Mouse (Mus musculus) thymus, postnatal 0 days (tissue): Measurements from ENCODE around the gene 9230102O04Rik. TPM values are rescaled to one million over a fixed set of nuclear protein-coding genes. Genes with fewer than 3 reads are reported as not detected.

Source experiments
- DNase-seq: peaks from one replicate; pipeline ENCODE4 v3.0.0-alpha.2; 2015; ENCODE audit warnings: low spot score
- polyA plus RNA-seq: library from polyadenylated mRNA; unstranded; fragments of >200 nt; fragmentation: Nextera tagmentation; extraction: Ambion mirVana; gene quantifications from 2 replicates; pipeline ENCODE4 v1.2.1, GENCODE M21; 2015

Gene 9230102O04Rik
- polyA plus RNA-seq: not detected in 2 replicates

- peak; percentile 73 for DNase-seq
Measured at GRCm38 (mm10) chr2:9888913-9889650, at the start of gene 9230102O04Rik. TSS of gene 9230102O04Rik (minus strand) at chr2:9889540.

DNA sequence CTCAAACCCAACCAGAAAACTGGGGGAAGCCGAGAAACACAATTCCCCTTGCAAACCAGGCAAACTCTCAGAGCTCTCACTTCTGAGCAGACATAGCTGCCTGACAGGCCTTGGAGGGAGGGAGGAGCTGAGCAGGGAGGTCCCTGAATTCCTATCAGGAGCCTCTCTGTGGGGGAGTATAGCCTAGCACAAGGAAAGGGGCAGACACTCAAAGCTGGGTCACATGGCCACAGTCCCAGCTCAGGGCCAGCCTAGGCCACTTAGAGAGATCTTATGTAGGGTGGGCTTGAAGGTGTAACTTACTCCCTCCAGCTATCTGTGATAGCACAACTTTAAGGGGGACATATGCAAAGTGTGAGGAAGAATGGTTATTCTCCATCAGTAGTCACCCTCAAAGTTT lies 46.6 kb upstream of the 9230102O04Rik start:
- DNase-seq: no peak

- DNase-seq: no peak
Measured at GRCm38 (mm10) chr2:9926905-9927283, 37.6 kb upstream of the 9230102O04Rik start.

DNA sequence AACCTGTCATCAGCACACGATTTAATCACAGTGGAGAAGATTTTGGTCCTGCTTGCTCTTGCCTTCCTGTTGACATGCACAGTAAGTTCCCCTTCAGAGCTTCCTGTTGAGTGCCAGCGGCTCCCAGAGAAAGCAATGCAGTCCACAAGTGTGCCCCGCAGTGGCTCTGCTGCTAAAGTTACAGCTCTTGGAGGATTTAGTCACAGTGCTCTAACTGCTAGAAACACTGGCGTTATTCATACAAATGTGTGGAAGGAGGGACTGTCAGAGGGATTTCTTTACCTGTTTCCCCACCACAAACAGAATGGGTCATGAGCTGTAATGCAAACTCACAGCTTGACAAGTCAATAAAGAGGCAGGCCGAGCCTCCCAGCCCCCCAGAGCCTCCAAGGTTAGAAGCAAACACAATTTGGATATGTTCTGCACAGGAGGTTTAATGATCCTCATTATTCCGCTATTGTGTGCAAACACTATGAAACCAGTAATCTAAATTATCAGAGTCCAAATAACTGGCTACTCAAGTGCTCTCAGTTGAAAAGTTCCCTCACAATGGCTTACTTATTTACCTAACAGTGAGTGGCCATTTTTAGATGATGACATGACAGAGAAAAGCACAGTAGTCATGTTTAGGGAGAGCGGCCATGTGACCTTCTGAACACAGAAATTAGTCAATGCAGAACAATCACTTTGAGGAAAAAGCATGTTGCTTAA lies 37.0 kb upstream of the 9230102O04Rik start:
- DNase-seq: no peak

- no peak for DNase-seq
Measured at GRCm38 (mm10) chr2:9918691-9919471, 29.5 kb upstream of the 9230102O04Rik start.

GRCm38 (mm10) chr2:9917602-9918001 lies 28.3 kb upstream of the 9230102O04Rik start:
- DNase-seq: no peak

GRCm38 (mm10) chr2:9905995-9906394 lies 16.7 kb upstream of the 9230102O04Rik start:
- no peak for DNase-seq

GRCm38 (mm10) chr2:9903854-9904560 lies 14.7 kb upstream of the 9230102O04Rik start:
- DNase-seq: no peak

GRCm38 (mm10) chr2:9897846-9898245 lies 8.5 kb upstream of the 9230102O04Rik start:
- DNase-seq: no peak

GRCm38 (mm10) chr2:9896097-9896770 lies 6.9 kb upstream of the 9230102O04Rik start:
- no peak for DNase-seq

DNA sequence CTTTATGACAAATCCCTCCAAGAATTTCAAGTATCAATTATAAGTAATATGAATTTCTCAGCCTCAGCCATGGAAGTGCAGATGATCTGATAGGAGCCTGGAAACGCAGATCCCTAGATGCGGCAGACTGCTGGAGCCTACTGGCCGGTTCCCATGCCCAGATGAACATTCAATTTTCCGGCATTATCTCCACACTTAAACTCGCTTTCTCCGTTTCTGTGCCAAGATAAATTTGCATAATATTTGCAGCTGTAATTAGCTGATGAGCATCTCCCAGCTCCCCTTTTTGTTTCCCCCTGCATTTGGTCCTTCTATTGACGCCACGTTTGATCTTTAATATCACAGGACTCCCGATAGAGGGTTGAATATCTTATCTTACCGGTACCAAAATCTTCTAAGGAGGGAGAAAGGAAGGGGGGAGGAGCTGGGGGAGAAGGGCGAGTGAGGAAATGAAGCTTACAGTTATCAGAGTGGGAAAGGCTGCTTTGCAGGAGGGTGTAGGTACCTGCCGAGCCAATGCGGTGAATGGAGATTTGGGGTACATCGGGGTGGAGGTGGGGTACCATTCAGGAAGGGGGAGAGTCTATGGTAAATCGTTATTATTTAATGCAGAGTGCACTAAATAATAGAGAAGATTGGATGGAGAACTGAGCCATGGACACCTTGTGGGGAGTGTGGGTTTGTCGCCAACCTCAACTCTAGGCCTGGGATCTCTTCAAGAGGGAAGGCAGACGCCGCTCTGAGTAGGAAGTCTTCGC lies 5.7 kb upstream of the 9230102O04Rik start:
- no peak for DNase-seq

DNA sequence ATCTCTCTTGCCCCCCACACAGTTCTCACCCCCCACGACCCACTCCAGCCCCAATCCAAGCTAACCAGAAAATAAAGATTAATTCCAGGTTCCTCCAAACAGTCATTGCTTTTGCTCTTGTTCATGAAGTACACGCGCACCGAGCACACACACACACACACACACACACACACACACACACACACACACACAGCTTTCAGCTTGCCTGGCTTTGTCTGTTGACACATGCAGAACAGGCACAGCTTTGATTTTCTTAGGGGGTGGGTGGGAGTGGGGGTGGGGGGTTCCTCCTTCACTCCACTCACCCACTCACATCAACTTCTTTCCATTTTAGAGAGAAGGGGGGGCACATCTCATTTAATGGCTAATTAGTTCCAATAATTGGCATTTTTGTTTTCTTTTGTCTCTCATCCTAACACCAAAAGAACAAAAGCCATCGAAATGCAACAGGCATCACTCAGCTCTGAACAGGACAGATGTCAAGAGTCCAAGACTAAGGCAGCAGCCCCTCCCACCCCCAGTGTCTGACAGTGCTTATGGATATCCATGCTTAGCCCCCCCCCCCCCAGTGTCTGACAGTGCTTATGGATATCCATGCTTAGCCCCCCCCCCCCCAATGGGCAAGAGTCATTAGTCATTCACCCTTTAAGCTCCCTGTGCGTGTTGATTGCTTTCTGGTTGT lies 4.1 kb upstream of the 9230102O04Rik start:
- DNase-seq: no peak

GRCm38 (mm10) chr2:9892541-9892940 lies 3.2 kb upstream of the 9230102O04Rik start:
- no peak for DNase-seq

- no peak for DNase-seq
Measured at GRCm38 (mm10) chr2:9890906-9891305, 1.6 kb upstream of the 9230102O04Rik start.

DNA sequence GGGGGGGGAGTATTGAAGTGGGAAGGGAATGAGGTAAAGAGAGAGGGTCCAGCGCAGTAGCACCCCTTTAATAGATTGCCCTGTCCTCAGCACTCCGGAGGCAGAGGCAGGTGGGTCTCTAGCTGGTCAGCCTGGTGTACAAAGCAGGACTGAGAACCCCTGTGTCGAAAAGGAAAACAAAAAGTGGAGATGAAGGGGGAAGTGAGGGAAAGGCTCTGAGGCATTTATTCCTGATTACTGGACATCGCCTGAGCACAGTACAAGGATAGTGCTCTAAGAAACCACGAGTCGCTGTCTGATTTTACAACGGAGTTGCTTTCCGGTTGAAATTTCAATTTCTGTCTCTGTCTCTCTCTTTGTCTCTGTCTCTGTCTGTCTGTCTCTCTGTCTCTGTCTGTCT lies 911 bp upstream of the 9230102O04Rik start:
- no peak for DNase-seq

DNA sequence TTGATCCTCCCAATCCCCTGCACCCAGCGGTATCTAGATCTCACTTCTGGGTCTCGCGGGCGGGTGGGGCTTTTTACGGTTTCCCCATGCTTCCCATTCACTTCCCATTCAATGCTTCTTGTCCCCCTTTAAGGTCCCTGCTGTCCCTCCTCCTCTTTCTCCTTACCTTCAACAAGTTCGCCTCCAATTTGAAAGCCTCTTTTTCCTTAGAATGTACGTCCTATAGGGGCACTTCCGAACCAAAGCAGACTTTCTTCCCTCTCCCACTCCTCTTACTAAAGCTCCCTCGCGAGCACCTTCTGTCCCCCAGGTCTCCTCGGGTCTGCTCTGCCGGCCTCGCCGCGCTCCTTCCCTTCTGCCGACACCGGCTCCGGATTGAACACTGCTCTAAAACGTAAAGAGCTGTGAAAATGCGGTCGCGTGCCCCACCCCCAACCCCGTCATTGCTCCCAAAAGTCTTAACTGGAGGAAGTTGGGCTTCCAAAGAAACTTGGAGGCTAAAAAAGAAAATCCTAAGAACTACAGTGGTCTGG lies 377 bp upstream of the 9230102O04Rik start, which contains the start of gene Gata3:
Gene Gata3 (minus strand): TSS at position 384 of the 533 bp plus-strand sequence.
- no peak for DNase-seq

GRCm38 (mm10) chr2:9887636-9888035 lies 1.7 kb downstream of the 9230102O04Rik start:
- no peak for DNase-seq

- DNase-seq: no peak
Measured at GRCm38 (mm10) chr2:9886921-9887610, 2.3 kb downstream of the 9230102O04Rik start.
